Mouse (Mus musculus): ENCODE data around the gene 2300009A05Rik. TPM values are rescaled to one million over a fixed set of nuclear protein-coding genes. Genes with fewer than 3 reads are reported as not detected.

Gene 2300009A05Rik
- polyA plus RNA-seq, 1 experiment from 2014 or later: 79.8 TPM

DNA sequence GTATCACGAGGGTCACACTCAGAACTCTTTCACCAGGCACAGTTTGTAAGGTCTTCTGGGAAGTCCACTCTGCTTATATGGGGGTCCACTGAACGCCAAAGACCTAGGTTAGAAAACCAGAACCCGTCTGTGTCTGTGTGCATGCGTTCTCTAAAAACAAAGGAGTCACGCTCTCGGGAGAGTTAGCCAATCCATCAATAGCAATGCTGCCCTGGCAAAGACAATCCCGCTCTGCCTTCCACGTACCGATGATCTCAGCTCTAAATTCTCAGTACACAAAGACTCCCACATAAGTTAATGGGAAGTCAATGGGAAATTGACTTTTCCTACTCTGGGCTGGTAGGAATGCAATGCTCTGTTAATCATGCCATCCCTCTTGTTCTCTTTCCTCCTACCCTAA lies 42.8 kb downstream of the 2300009A05Rik start:
- ATAC-seq (replicated peaks; ENCODE audit: extremely low read depth, insufficient read depth, low FRiP score): no peak
- no peak overlapping the region for H3K27ac ChIP-seq (ENCODE audit: low read length)
- no peaks in the 10 kb centered on the region for H3K4me1 ChIP-seq (ENCODE audit: control insufficient read depth, insufficient read depth, low read length)
- H3K9ac ChIP-seq (ENCODE audit: low read length): no peak overlapping the region
- WGBS: 80% methylated on average over 9 of the region's 9 CpGs
- H3K27me3 ChIP-seq (ENCODE audit: control insufficient read depth, insufficient read depth, low read length): no peaks in the 10 kb centered on the region
- H3K4me3 ChIP-seq (ENCODE audit: low read length): no peak overlapping the region
- H3K4me2 ChIP-seq (ENCODE audit: low read depth, low read length): no peak overlapping the region
- no peaks in the 10 kb centered on the region for H3K9me3 ChIP-seq (replicated peaks; ENCODE audit: control insufficient read depth, low read length)
- H3K36me3 ChIP-seq (ENCODE audit: control insufficient read depth, insufficient read depth): no peaks in the 10 kb centered on the region

DNA sequence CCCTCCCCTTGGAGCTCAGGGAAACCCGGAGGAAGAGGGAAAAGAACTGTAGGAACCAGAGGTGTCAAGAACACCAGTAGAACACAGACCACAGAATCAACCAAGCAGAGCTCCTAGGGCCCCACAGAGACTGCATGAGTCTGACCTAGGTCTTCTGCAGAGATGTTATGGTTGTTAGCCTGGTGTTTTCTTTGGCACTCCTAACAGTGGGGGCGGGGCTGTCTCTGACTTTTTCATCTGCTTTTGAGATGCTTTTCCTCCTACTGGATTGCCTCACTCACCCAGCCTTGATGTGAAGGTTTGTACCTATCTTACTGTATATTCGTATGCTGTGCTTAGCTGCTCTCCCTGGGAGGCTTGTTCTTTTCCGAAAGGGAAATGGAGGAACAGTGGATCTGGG lies 44.9 kb downstream of the 2300009A05Rik start:
- no peaks in the 10 kb centered on the region for H3K27me3 ChIP-seq (ENCODE audit: control insufficient read depth, insufficient read depth, low read length)
- WGBS: 72% methylated on average over 4 of the region's 4 CpGs
- no peaks in the 10 kb centered on the region for H3K36me3 ChIP-seq (ENCODE audit: control insufficient read depth, insufficient read depth)
- no peak overlapping the region for H3K9ac ChIP-seq (ENCODE audit: low read length)
- no peak for ATAC-seq (replicated peaks; ENCODE audit: extremely low read depth, insufficient read depth, low FRiP score)
- H3K4me1 ChIP-seq (ENCODE audit: control insufficient read depth, insufficient read depth, low read length): peaks cover 5% of the 10 kb centered on the region; the same call in 1 of the 2 replicates
- H3K9me3 ChIP-seq (replicated peaks; ENCODE audit: control insufficient read depth, low read length): no peaks in the 10 kb centered on the region
- no peak overlapping the region for H3K4me2 ChIP-seq (ENCODE audit: low read depth, low read length)
- H3K27ac ChIP-seq (ENCODE audit: low read length): no peak overlapping the region
- H3K4me3 ChIP-seq (ENCODE audit: low read length): no peak overlapping the region

DNA sequence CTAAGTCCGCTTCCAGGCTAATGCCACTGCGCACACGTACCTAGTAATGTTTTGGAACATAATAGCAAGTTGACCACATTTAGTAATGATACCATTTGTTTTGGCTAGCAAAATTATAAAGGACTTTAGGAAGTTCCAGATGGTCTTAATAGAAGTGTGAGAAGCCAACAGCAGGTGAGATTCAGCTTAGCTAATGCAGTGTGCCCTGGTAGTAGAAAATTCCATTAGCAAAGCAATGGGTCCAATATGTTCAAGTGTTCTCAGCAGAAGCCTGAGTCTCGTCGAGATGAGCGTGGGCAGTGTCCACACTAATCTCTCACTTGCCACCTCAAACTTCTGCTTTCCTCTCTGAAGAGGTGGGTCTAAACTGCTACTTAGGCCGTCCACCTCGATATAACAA lies 49.0 kb downstream of the 2300009A05Rik start:
- Histone ChIP-seq H3K4me2 (ENCODE audit: low read depth, low read length) (no peak overlapping the region), H3K36me3 (ENCODE audit: control insufficient read depth, insufficient read depth) (no peaks in the 10 kb centered on the region), H3K4me3 (ENCODE audit: low read length) (no peak overlapping the region), H3K4me1 (ENCODE audit: control insufficient read depth, insufficient read depth, low read length) (peaks cover 20% of the 10 kb centered on the region), H3K9ac (ENCODE audit: low read length) (no peak overlapping the region), H3K27ac (ENCODE audit: low read length) (no peak overlapping the region), H3K9me3 (replicated peaks; ENCODE audit: control insufficient read depth, low read length) (no peaks in the 10 kb centered on the region), H3K27me3 (ENCODE audit: control insufficient read depth, insufficient read depth, low read length) (no peaks in the 10 kb centered on the region)
- no peak for ATAC-seq (replicated peaks; ENCODE audit: extremely low read depth, insufficient read depth, low FRiP score)
- 92% methylated on average over 8 of the region's 8 CpGs for WGBS

DNA sequence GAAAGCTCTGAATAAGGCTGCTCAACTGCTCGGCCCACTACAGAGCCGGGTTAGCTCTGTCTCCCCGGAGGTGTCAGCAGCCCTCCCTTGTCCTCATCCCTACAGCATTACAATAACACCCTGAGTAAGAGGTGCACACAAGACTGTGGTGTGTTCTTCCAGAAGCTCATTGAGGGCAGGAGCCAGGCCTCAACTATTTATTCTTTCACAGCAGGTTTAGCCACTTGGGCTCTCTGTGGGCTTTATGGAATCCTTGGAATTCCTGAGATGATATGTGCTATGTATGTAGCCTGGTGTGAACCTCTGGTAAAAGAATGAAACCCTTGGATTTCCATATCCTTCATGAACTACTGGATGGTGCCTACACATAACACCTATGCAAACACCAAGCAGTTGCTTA lies 49.8 kb downstream of the 2300009A05Rik start:
- WGBS: 71% methylated on average over 3 of the region's 3 CpGs
- H3K4me2 ChIP-seq (ENCODE audit: low read depth, low read length): no peak overlapping the region
- H3K36me3 ChIP-seq (ENCODE audit: control insufficient read depth, insufficient read depth): no peaks in the 10 kb centered on the region
- no peak overlapping the region for H3K9ac ChIP-seq (ENCODE audit: low read length)
- H3K4me1 ChIP-seq (ENCODE audit: control insufficient read depth, insufficient read depth, low read length): peaks cover 21% of the 10 kb centered on the region
- no peaks in the 10 kb centered on the region for H3K27me3 ChIP-seq (ENCODE audit: control insufficient read depth, insufficient read depth, low read length)
- H3K9me3 ChIP-seq (replicated peaks; ENCODE audit: control insufficient read depth, low read length): no peaks in the 10 kb centered on the region
- no peak overlapping the region for H3K4me3 ChIP-seq (ENCODE audit: low read length)
- no peak for ATAC-seq (replicated peaks; ENCODE audit: extremely low read depth, insufficient read depth, low FRiP score)
- H3K27ac ChIP-seq (ENCODE audit: low read length): no peak overlapping the region

DNA sequence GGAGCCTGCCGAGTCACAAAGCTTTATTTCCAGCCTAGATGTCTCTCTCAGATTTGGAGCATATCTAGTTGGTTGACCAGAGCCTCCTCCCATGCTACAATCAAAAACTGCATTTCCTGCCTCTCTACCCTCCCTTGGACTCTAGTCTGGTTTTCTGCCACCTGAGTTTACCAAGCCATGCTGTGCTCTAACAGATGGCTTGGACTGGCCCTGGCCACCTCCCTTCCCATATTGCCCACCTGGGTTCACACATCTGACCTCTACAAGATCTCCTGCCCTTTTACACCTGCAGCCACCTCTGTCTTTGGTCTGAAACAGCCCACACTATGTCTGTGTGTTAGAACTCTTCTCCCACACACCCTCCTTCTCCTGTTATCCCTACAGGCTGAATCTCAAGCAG lies 50.9 kb downstream of the 2300009A05Rik start:
- H3K9ac ChIP-seq (ENCODE audit: low read length): no peak overlapping the region

DNA sequence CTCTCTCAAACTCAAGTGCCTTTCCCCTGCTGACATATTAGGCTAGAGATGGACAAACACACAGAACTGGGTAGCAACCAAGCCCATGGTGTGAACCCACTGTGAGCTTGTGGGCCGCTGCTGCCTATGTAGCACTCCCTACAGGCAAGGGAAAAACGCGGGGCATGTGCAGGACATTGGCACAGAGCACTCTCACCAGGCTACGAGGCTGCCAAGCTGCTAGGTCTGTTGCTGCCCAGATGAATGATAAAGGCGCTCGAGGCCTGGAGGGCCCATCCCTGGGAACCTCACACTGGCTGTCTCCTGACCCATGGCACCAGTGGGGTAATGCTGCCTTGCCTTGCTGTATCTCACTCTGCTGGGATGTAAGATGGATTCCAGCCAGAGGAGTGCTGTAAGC lies 53.0 kb downstream of the 2300009A05Rik start:
- no peak overlapping the region for H3K4me2 ChIP-seq (ENCODE audit: low read depth, low read length)
- no peaks in the 10 kb centered on the region for H3K27me3 ChIP-seq (ENCODE audit: control insufficient read depth, insufficient read depth, low read length)
- H3K9me3 ChIP-seq (replicated peaks; ENCODE audit: control insufficient read depth, low read length): no peaks in the 10 kb centered on the region
- no peak overlapping the region for H3K27ac ChIP-seq (ENCODE audit: low read length)
- H3K9ac ChIP-seq (ENCODE audit: low read length): no peak overlapping the region
- ATAC-seq (replicated peaks; ENCODE audit: extremely low read depth, insufficient read depth, low FRiP score): no peak
- 67% methylated on average over 6 of the region's 6 CpGs for WGBS
- H3K36me3 ChIP-seq (ENCODE audit: control insufficient read depth, insufficient read depth): 0 out of 2 replicates have a peak, but pooled peaks cover 2% of the 10 kb centered on the region
- H3K4me1 ChIP-seq (ENCODE audit: control insufficient read depth, insufficient read depth, low read length): peaks cover 21% of the 10 kb centered on the region
- H3K4me3 ChIP-seq (ENCODE audit: low read length): no peak overlapping the region

More for the DNA sequence above, 50.9 kb downstream of the 2300009A05Rik start:
- ATAC-seq (replicated peaks; ENCODE audit: extremely low read depth, insufficient read depth, low FRiP score): no peak
- Histone ChIP-seq H3K27ac (ENCODE audit: low read length) (no peak overlapping the region), H3K4me2 (ENCODE audit: low read depth, low read length) (no peak overlapping the region), H3K4me1 (ENCODE audit: control insufficient read depth, insufficient read depth, low read length) (peaks cover 21% of the 10 kb centered on the region), H3K27me3 (ENCODE audit: control insufficient read depth, insufficient read depth, low read length) (no peaks in the 10 kb centered on the region), H3K4me3 (ENCODE audit: low read length) (no peak overlapping the region), H3K9me3 (replicated peaks; ENCODE audit: control insufficient read depth, low read length) (no peaks in the 10 kb centered on the region), H3K36me3 (ENCODE audit: control insufficient read depth, insufficient read depth) (no peaks in the 10 kb centered on the region)
- WGBS: 77% methylated on average over 1 of the region's 1 CpGs

Other genes with a start within 250 kb of the 2300009A05Rik start
- 28.4 and 29.1 TPM in 2 replicates for gene Map2k5, start 21.3 kb downstream of the 2300009A05Rik start, polyA plus RNA-seq (2015; fragmentation: Nextera tagmentation; extraction: Ambion mirVana)
- gene Iqch, start 203.2 kb upstream of the 2300009A05Rik start, polyA plus RNA-seq (2015; fragmentation: Nextera tagmentation; extraction: Ambion mirVana): 0.07 and 0.14 TPM in 2 replicates
- 29.4 and 32.5 TPM in 2 replicates for gene Aagab, start 203.4 kb upstream of the 2300009A05Rik start, polyA plus RNA-seq (2015; fragmentation: Nextera tagmentation; extraction: Ambion mirVana)